Mouse (Mus musculus) spleen, adult 10 weeks (tissue): ENCODE results near the gene Atxn7l3. TPM values are rescaled to one million over a fixed set of nuclear protein-coding genes. Genes with fewer than 3 reads are reported as not detected.

Experiments
- polyA plus RNA-seq: library from polyadenylated mRNA; stranded (reverse); fragments of 350-450 nt; fragmentation: Illumina TruSeq; extraction: RNeasy Lipid Tissue Mini Kit (QIAGEN cat#74804); gene quantifications from one replicate; pipeline ENCODE4 v1.2.3, GENCODE M21; 2015; ENCODE audit warnings: low replicate concordance; ENCODE audit not compliant: insufficient read depth

Gene Atxn7l3
- polyA plus RNA-seq: 36.7 TPM

GRCm38 (mm10) chr11:102296491-102297472 is at the start of gene Atxn7l3:
Gene Atxn7l3, minus strand, starts transcription at chr11:102296631.

GRCm38 (mm10) chr11:102319410-102319792 is 23.0 kb upstream of the Atxn7l3 start, which contains the start of gene Ubtf:
Gene Ubtf, minus strand, starts transcription at chr11:102319742.

GRCm38 (mm10) chr11:102284501-102285094 is 11.8 kb downstream of the Atxn7l3 start, which contains the start of gene Tmub2:
Gene Tmub2, plus strand, starts transcription at chr11:102284931.

GRCm38 (mm10) chr11:102268520-102269244 is 27.7 kb downstream of the Atxn7l3 start, which contains the start of gene Asb16:
Gene Asb16, plus strand, starts transcription at chr11:102268743.

GRCm38 (mm10) chr11:102248630-102249230 is 47.7 kb downstream of the Atxn7l3 start, which contains the start of gene BC030867:
Gene BC030867, plus strand, starts transcription at chr11:102248882.

Other genes with a start within 250 kb of the Atxn7l3 start
- gene Mpp2, start 208.1 kb downstream of the Atxn7l3 start, polyA plus RNA-seq: 1.4 TPM
- gene Ppy, start 195.3 kb downstream of the Atxn7l3 start, polyA plus RNA-seq: not detected
- not detected for gene Pyy, start 188.8 kb downstream of the Atxn7l3 start, polyA plus RNA-seq
- not detected for gene Nags, start 151.1 kb downstream of the Atxn7l3 start, polyA plus RNA-seq
- gene Tmem101, start 140.2 kb downstream of the Atxn7l3 start, polyA plus RNA-seq: 6.3 TPM
- gene Lsm12, start 111.3 kb downstream of the Atxn7l3 start, polyA plus RNA-seq: 36.5 TPM
- 22.7 TPM for gene G6pc3, start 107.0 kb downstream of the Atxn7l3 start, polyA plus RNA-seq
- 17.0 TPM for gene Hdac5, start 66.5 kb downstream of the Atxn7l3 start, polyA plus RNA-seq
- gene BC030867, start 47.7 kb downstream of the Atxn7l3 start, polyA plus RNA-seq: 1.2 TPM
- gene Asb16, start 27.9 kb downstream of the Atxn7l3 start, polyA plus RNA-seq: not detected
- gene Tmub2, start 11.7 kb downstream of the Atxn7l3 start, polyA plus RNA-seq: 24.4 TPM
- 81.7 TPM for gene Ubtf, start 23.1 kb upstream of the Atxn7l3 start, polyA plus RNA-seq
- 79.8 TPM for gene Slc4a1, start 69.6 kb upstream of the Atxn7l3 start, polyA plus RNA-seq
- 1.4 TPM for gene Rundc3a, start 96.8 kb upstream of the Atxn7l3 start, polyA plus RNA-seq
- gene Slc25a39, start 111.3 kb upstream of the Atxn7l3 start, polyA plus RNA-seq: 60.0 TPM
- gene Grn, start 133.7 kb upstream of the Atxn7l3 start, polyA plus RNA-seq: 109 TPM
- gene Fam171a2, start 151.1 kb upstream of the Atxn7l3 start, polyA plus RNA-seq: not detected
- 4.6 TPM for gene Itga2b, start 173.5 kb upstream of the Atxn7l3 start, polyA plus RNA-seq